Mouse (Mus musculus): ENCODE data around the gene Robo2. TPM values are rescaled to one million over a fixed set of nuclear protein-coding genes. Genes with fewer than 3 reads are reported as not detected.
A peak's percentile ranks its signal among the peaks of the same experiment; 100 is the strongest.
"Not testable (repeated sequence)": the region's sequence is repeated elsewhere in the genome, so short reads cannot be mapped to it uniquely, and the experiment has no call there.

The Robo2 gene
- polyA plus RNA-seq, 1 experiment, result 101 TPM

- peak; percentile 37 for DNase-seq (ENCODE audit: low read depth)
These were observed 283.1 kb downstream of the Robo2 start for GRCm38 (mm10) chr16:74128443-74128983.

GRCm38 (mm10) chr16:74113155-74113554 lies 298.5 kb downstream of the Robo2 start:
- no peak for TF ChIP-seq CTCF (IDR thresholded peaks at IDR 0.05; ENCODE audit: borderline replicate concordance, extremely low read depth, insufficient read depth, insufficient read length)
- TF ChIP-seq POLR2A (IDR thresholded peaks at IDR 0.05; ENCODE audit: borderline replicate concordance, extremely low read depth, insufficient read depth, insufficient read length, poor library complexity, severe bottlenecking), result no peak
- peak; percentile 73 for DNase-seq (ENCODE audit: low read depth)

More at GRCm38 (mm10) chr16:74128443-74128983, 283.1 kb downstream of the Robo2 start:
- TF ChIP-seq CTCF (IDR thresholded peaks at IDR 0.05; ENCODE audit: borderline replicate concordance, extremely low read depth, insufficient read depth, insufficient read length), result no peak
- TF ChIP-seq POLR2A (IDR thresholded peaks at IDR 0.05; ENCODE audit: borderline replicate concordance, extremely low read depth, insufficient read depth, insufficient read length, poor library complexity, severe bottlenecking), result no peak

- TF ChIP-seq POLR2A (IDR thresholded peaks at IDR 0.05; ENCODE audit: borderline replicate concordance, extremely low read depth, insufficient read depth, insufficient read length, poor library complexity, severe bottlenecking) (no peak), CTCF (IDR thresholded peaks at IDR 0.05; ENCODE audit: borderline replicate concordance, extremely low read depth, insufficient read depth, insufficient read length) (no peak)
These were observed 300.5 kb downstream of the Robo2 start for GRCm38 (mm10) chr16:74111101-74111500.

GRCm38 (mm10) chr16:74104449-74104848 lies 307.2 kb downstream of the Robo2 start:
- not testable (repeated sequence) for DNase-seq (ENCODE audit: low read depth)

More at GRCm38 (mm10) chr16:74111101-74111500, 300.5 kb downstream of the Robo2 start:
- DNase-seq (ENCODE audit: low read depth), result peak; percentile 72

- DNase-seq (ENCODE audit: low read depth), result peak; percentile 58
- TF ChIP-seq POLR2A (IDR thresholded peaks at IDR 0.05; ENCODE audit: borderline replicate concordance, extremely low read depth, insufficient read depth, insufficient read length, poor library complexity, severe bottlenecking), result no peak
- no peak for TF ChIP-seq CTCF (IDR thresholded peaks at IDR 0.05; ENCODE audit: borderline replicate concordance, extremely low read depth, insufficient read depth, insufficient read length)
These were observed 318.4 kb downstream of the Robo2 start for GRCm38 (mm10) chr16:74092997-74093801.

- TF ChIP-seq POLR2A (IDR thresholded peaks at IDR 0.05; ENCODE audit: borderline replicate concordance, extremely low read depth, insufficient read depth, insufficient read length, poor library complexity, severe bottlenecking) (no peak), CTCF (IDR thresholded peaks at IDR 0.05; ENCODE audit: borderline replicate concordance, extremely low read depth, insufficient read depth, insufficient read length) (no peak)
- peak; percentile 92 for DNase-seq (ENCODE audit: low read depth)
These were observed 321.7 kb downstream of the Robo2 start for GRCm38 (mm10) chr16:74089951-74090350.

- no peak for DNase-seq (ENCODE audit: low read depth)
- TF ChIP-seq CTCF (IDR thresholded peaks at IDR 0.05; ENCODE audit: borderline replicate concordance, extremely low read depth, insufficient read depth, insufficient read length) (no peak), POLR2A (IDR thresholded peaks at IDR 0.05; ENCODE audit: borderline replicate concordance, extremely low read depth, insufficient read depth, insufficient read length, poor library complexity, severe bottlenecking) (no peak)
These were observed 327.4 kb downstream of the Robo2 start for GRCm38 (mm10) chr16:74084188-74084587.

GRCm38 (mm10) chr16:74072671-74073070 lies 339.0 kb downstream of the Robo2 start:
- no peak for TF ChIP-seq CTCF (IDR thresholded peaks at IDR 0.05; ENCODE audit: borderline replicate concordance, extremely low read depth, insufficient read depth, insufficient read length)
- TF ChIP-seq POLR2A (IDR thresholded peaks at IDR 0.05; ENCODE audit: borderline replicate concordance, extremely low read depth, insufficient read depth, insufficient read length, poor library complexity, severe bottlenecking), result no peak
- DNase-seq (ENCODE audit: low read depth), result no peak

GRCm38 (mm10) chr16:74070628-74071027 lies 341.0 kb downstream of the Robo2 start:
- no peak for TF ChIP-seq POLR2A (IDR thresholded peaks at IDR 0.05; ENCODE audit: borderline replicate concordance, extremely low read depth, insufficient read depth, insufficient read length, poor library complexity, severe bottlenecking)
- TF ChIP-seq CTCF (IDR thresholded peaks at IDR 0.05; ENCODE audit: borderline replicate concordance, extremely low read depth, insufficient read depth, insufficient read length), result no peak
- peak; percentile 62 for DNase-seq (ENCODE audit: low read depth)

GRCm38 (mm10) chr16:74065958-74066357 lies 345.7 kb downstream of the Robo2 start:
- no peak for DNase-seq (ENCODE audit: low read depth)
- TF ChIP-seq POLR2A (IDR thresholded peaks at IDR 0.05; ENCODE audit: borderline replicate concordance, extremely low read depth, insufficient read depth, insufficient read length, poor library complexity, severe bottlenecking) (no peak), CTCF (IDR thresholded peaks at IDR 0.05; ENCODE audit: borderline replicate concordance, extremely low read depth, insufficient read depth, insufficient read length) (no peak)

- DNase-seq (ENCODE audit: low read depth), result no peak
- no peak for TF ChIP-seq CTCF (IDR thresholded peaks at IDR 0.05; ENCODE audit: borderline replicate concordance, extremely low read depth, insufficient read depth, insufficient read length)
- no peak for TF ChIP-seq POLR2A (IDR thresholded peaks at IDR 0.05; ENCODE audit: borderline replicate concordance, extremely low read depth, insufficient read depth, insufficient read length, poor library complexity, severe bottlenecking)
These were observed 349.7 kb downstream of the Robo2 start for GRCm38 (mm10) chr16:74061951-74062350.

GRCm38 (mm10) chr16:74061479-74061878 lies 350.1 kb downstream of the Robo2 start:
- DNase-seq (ENCODE audit: low read depth), result no peak
- TF ChIP-seq CTCF (IDR thresholded peaks at IDR 0.05; ENCODE audit: borderline replicate concordance, extremely low read depth, insufficient read depth, insufficient read length) (no peak), POLR2A (IDR thresholded peaks at IDR 0.05; ENCODE audit: borderline replicate concordance, extremely low read depth, insufficient read depth, insufficient read length, poor library complexity, severe bottlenecking) (no peak)

Measured in brain, embryonic 14.5 days (tissue).